ENCODE assay signal across 8 mouse cellular contexts in genomic region chr2:152414591-152415165, GRCm38 (mm10). TPM values are rescaled to one million over a fixed set of nuclear protein-coding genes. Genes with fewer than 3 reads are reported as not detected.
A peak's percentile ranks its signal among the peaks of the same experiment; 100 is the strongest.
DNase-seq lines count a peak whose midpoint lies in the region; ATAC-seq lines count a peak whose summit lies in the region.

TSS of gene Zcchc3 (minus strand) at chr2:152415027.

- H3K4me3 ChIP-seq in liver, embryonic 16.5 days (ENCODE audit: low read depth, low read length), result peak within 1 kb of the TSS; percentile 96
- peak within 1 kb of the TSS; percentile 92 for H3K4me3 ChIP-seq in neural tube, embryonic 13.5 days
- H3K4me3 ChIP-seq in stomach, embryonic 16.5 days (replicated peaks; ENCODE audit: low read length), result peak within 1 kb of the TSS; percentile 88

- peak within 1 kb of the TSS; percentile 89 for H3K27ac ChIP-seq in liver, embryonic 16.5 days (ENCODE audit: low read length)
- peak within 1 kb of the TSS; percentile 97 for H3K27ac ChIP-seq in neural tube, embryonic 13.5 days (replicated peaks)
- peak within 1 kb of the TSS; percentile 99 for H3K27ac ChIP-seq in stomach, embryonic 16.5 days (ENCODE audit: low read length)

- H3K27me3 ChIP-seq in liver, embryonic 16.5 days (ENCODE audit: control insufficient read depth, insufficient read depth, low read depth, low read length), result no peaks in the 10 kb centered on the region
- no peaks in the 10 kb centered on the region for H3K27me3 ChIP-seq in neural tube, embryonic 13.5 days
- no peaks in the 10 kb centered on the region for H3K27me3 ChIP-seq in stomach, embryonic 16.5 days (ENCODE audit: control insufficient read depth, insufficient read depth, low read length)

- peak within 1 kb of the TSS; percentile 97 for H3K9ac ChIP-seq in liver, embryonic 16.5 days (ENCODE audit: low read depth, low read length)
- peak within 1 kb of the TSS; percentile 96 for H3K9ac ChIP-seq in neural tube, embryonic 13.5 days
- peak within 1 kb of the TSS; percentile 98 for H3K9ac ChIP-seq in stomach, embryonic 16.5 days (ENCODE audit: low read length)

- intact Hi-C loops in heart, postnatal 36 days (cut with DNase I), result loop anchor here (1.0 to 2.0 kb wide), 2 partner anchors 16 to 22 kb away; partner anchors contain the start of gene Sox12

- H3K36me3 ChIP-seq in liver, embryonic 16.5 days (ENCODE audit: control insufficient read depth, insufficient read depth), result no peaks in the 10 kb centered on the region
- no peaks in the 10 kb centered on the region for H3K36me3 ChIP-seq in neural tube, embryonic 13.5 days
- 0 out of 2 replicates have a peak, but pooled peaks cover 4% of the 10 kb centered on the region for H3K36me3 ChIP-seq in stomach, embryonic 16.5 days (ENCODE audit: control insufficient read depth, insufficient read depth, low read length)

- H3K9me3 ChIP-seq in liver, embryonic 16.5 days (replicated peaks; ENCODE audit: control insufficient read depth, low read length), result peaks cover 3% of the 10 kb centered on the region
- no peaks in the 10 kb centered on the region for H3K9me3 ChIP-seq in neural tube, embryonic 13.5 days
- peaks cover 6% of the 10 kb centered on the region; the same call in 1 of the 2 replicates for H3K9me3 ChIP-seq in stomach, embryonic 16.5 days (replicated peaks; ENCODE audit: control insufficient read depth, low read length)

- peak; percentile 98 for DNase-seq in Muller cell, postnatal 12 days (ENCODE audit: inconsistent ontology term)
- peak; percentile 88 for DNase-seq in cerebellum, adult 9-10 months
- DNase-seq in forelimb bud, embryonic 11.5 days (ENCODE audit: low read depth, low spot score), result peak; percentile 92
- DNase-seq in heart, postnatal 36 days, result peak; percentile 78 to 91
- peak; percentile 83 to 87 for DNase-seq in layer of hippocampus, adult 18-20 months (ENCODE audit: low spot score in 2 of 2)

- H3K4me2 ChIP-seq in liver, embryonic 16.5 days (ENCODE audit: low read depth, low read length), result peak within 1 kb of the TSS; percentile 90
- peak within 1 kb of the TSS; percentile 98 for H3K4me2 ChIP-seq in neural tube, embryonic 13.5 days
- peak within 1 kb of the TSS; percentile 87 for H3K4me2 ChIP-seq in stomach, embryonic 16.5 days (ENCODE audit: low read depth, low read length)

- H3K4me1 ChIP-seq in liver, embryonic 16.5 days (ENCODE audit: control insufficient read depth, low read depth, low read length), result peaks cover 34% of the 10 kb centered on the region
- H3K4me1 ChIP-seq in neural tube, embryonic 13.5 days (replicated peaks), result peaks cover 51% of the 10 kb centered on the region
- H3K4me1 ChIP-seq in stomach, embryonic 16.5 days (ENCODE audit: control insufficient read depth, insufficient read depth, low read length), result peaks cover 31% of the 10 kb centered on the region

- peak; percentile 77 for ATAC-seq in liver, embryonic 16.5 days (ENCODE audit: low read depth)
- peak; percentile 84 for ATAC-seq in neural tube, embryonic 13.5 days (ENCODE audit: low read depth)
- ATAC-seq in stomach, embryonic 16.5 days (ENCODE audit: insufficient read depth, low FRiP score), result peak; percentile 88

- WGBS in liver, embryonic 16.5 days (ENCODE audit: insufficient replicate concordance), result under 1% methylated on average over 64 of the region's 65 CpGs
- WGBS in neural tube, embryonic 13.5 days, result 0% methylated on average over 57 of the region's 65 CpGs
- 0% methylated on average over 46 of the region's 65 CpGs for WGBS in stomach, embryonic 16.5 days

RNA-seq across cellular contexts. Expression of gene Zcchc3, which starts in this region (rescaled TPM):
- 10 to 100 TPM in 1 of 2 experiments, 1 to 10 TPM in 1; 8.0 to 10.0 TPM for total RNA-seq in heart, postnatal 36 days (2021)
- 10 to 100 TPM; 10.2 to 10.6 TPM for total RNA-seq in layer of hippocampus, adult 18-20 months (2021)
- 6.4 and 6.7 TPM in 2 replicates for polyA plus RNA-seq in liver, embryonic 16.5 days (2015; fragmentation: Nextera tagmentation; extraction: Ambion mirVana)
- 21.5 and 24.5 TPM in 2 replicates for polyA plus RNA-seq in neural tube, embryonic 13.5 days (2015; fragmentation: Nextera tagmentation; extraction: Ambion mirVana)
- 17.1 and 19.9 TPM in 2 replicates for polyA plus RNA-seq in stomach, embryonic 16.5 days (2015; fragmentation: Nextera tagmentation; extraction: Ambion mirVana)

Comparison
In these comparisons a context has a peak if more than half of its experiments do, and no peak if none do; other contexts are left out.
1. Peak in every context shown above with its lines: DNase-seq, ATAC-seq, H3K4me3 ChIP-seq and H3K27ac ChIP-seq.